Mouse (Mus musculus) MEL (cell line): ENCODE data around the gene Myo5a. TPM values are rescaled to one million over a fixed set of nuclear protein-coding genes. Genes with fewer than 3 reads are reported as not detected.

Source experiments
- DNase-seq: peaks from one replicate; pipeline ENCODE4 v3.0.0; 2011; ENCODE audit warnings: low read depth, low spot score
- H3K27ac ChIP-seq: 2 replicates; pipeline ENCODE4 v1.5.1; 2012; ENCODE audit warnings: low read depth, mild to moderate bottlenecking, control low read depth, low read length, moderate library complexity; ENCODE audit not compliant: control insufficient read depth
- H3K27me3 ChIP-seq, 2 experiments: fragments of 150-350 bp in 1 of 2; sonication (generic) in 1 of 2; 2 replicates each; pipeline ENCODE4 v1.6.1; 2012; ENCODE audit warnings: low read length in 2 of 2, mild to moderate bottlenecking in 2 of 2, improper control_type of control experiment in 1 of 2, moderate library complexity in 1 of 2; ENCODE audit not compliant: insufficient read depth in 2 of 2, control insufficient read depth in 1 of 2
- H3K36me3 ChIP-seq, 2 experiments: 2 replicates each; pipeline ENCODE4 v1.6.1; 2012 to 2014; ENCODE audit warnings: low read length in 2 of 2, improper control_type of control experiment in 1 of 2, inconsistent platforms in 1 of 2, mild to moderate bottlenecking in 1 of 2; ENCODE audit not compliant: insufficient read depth in 2 of 2, control insufficient read depth in 1 of 2
- H3K4me1 ChIP-seq, 2 experiments: fragments of 150-350 bp in 1 of 2; sonication (generic) in 1 of 2; 2 replicates each; pipeline ENCODE4 v1.6.1; 2012; ENCODE audit warnings: low read length in 2 of 2, improper control_type of control experiment in 1 of 2, mild to moderate bottlenecking in 1 of 2; ENCODE audit not compliant: insufficient read depth in 2 of 2, control insufficient read depth in 1 of 2
- H3K4me3 ChIP-seq, 2 experiments: fragments of 150-350 bp in 1 of 2; sonication (generic) in 1 of 2; 2 replicates each; pipeline ENCODE4 v1.5.1; 2012; ENCODE audit warnings: low read depth in 2 of 2, low read length in 2 of 2, mild to moderate bottlenecking in 2 of 2, moderate library complexity in 2 of 2, control low read depth in 1 of 2, improper control_type of control experiment in 1 of 2; ENCODE audit not compliant: control insufficient read depth in 1 of 2, insufficient read depth in 1 of 2
- H3K79me2 ChIP-seq: 2 replicates; pipeline ENCODE4 v1.6.1; 2012; ENCODE audit warnings: mild to moderate bottlenecking, low read length, moderate library complexity; ENCODE audit not compliant: control insufficient read depth, poor library complexity, insufficient read depth
- H3K9ac ChIP-seq: 2 replicates; pipeline ENCODE4 v1.6.1; 2012; ENCODE audit warnings: low read depth, mild to moderate bottlenecking, control low read depth, low read length, moderate library complexity; ENCODE audit not compliant: control insufficient read depth, poor library complexity, severe bottlenecking
- H3K9me3 ChIP-seq: fragments of 150-350 bp; sonication (generic); replicated peaks from 2 replicates; pipeline ENCODE4 v1.6.1; 2012; ENCODE audit warnings: mild to moderate bottlenecking, low read length, improper control_type of control experiment, moderate library complexity; ENCODE audit not compliant: insufficient read depth
- BHLHE40 ChIP-seq: IDR thresholded peaks from 2 replicates; pipeline ENCODE4 v1.6.1; 2012; ENCODE audit warnings: low read depth, mild to moderate bottlenecking, inconsistent platforms, low read length, improper control_type of control experiment, borderline replicate concordance
- CHD1 ChIP-seq: IDR thresholded peaks from 2 replicates; pipeline ENCODE4 v1.6.1; 2012; ENCODE audit warnings: low read depth, mild to moderate bottlenecking, inconsistent platforms, low read length, improper control_type of control experiment
- CTCF ChIP-seq, 3 experiments: IDR thresholded peaks in 2 of 3; conservative IDR thresholded peaks in 1 of 3; 2 replicates each; pipeline ENCODE4 v1.5.1; 2011 to 2012; ENCODE audit warnings: low read length in 3 of 3, low read depth in 2 of 3, mild to moderate bottlenecking in 2 of 3, improper control_type of control experiment in 1 of 3, inconsistent platforms in 1 of 3, mixed read lengths in 1 of 3, moderate library complexity in 1 of 3; ENCODE audit not compliant: control insufficient read depth in 1 of 3, insufficient read depth in 1 of 3, poor library complexity in 1 of 3, severe bottlenecking in 1 of 3
- EP300 ChIP-seq, 2 experiments: IDR thresholded peaks; 2 replicates each; pipeline ENCODE4 v1.6.1; 2011; ENCODE audit warnings: improper control_type of control experiment in 2 of 2, low read length in 2 of 2, low read depth in 1 of 2, mild to moderate bottlenecking in 1 of 2
- ETS1 ChIP-seq: IDR thresholded peaks from 2 replicates; pipeline ENCODE4 v1.6.1; 2012; ENCODE audit warnings: low read depth, mild to moderate bottlenecking, inconsistent platforms, low read length, improper control_type of control experiment, moderate library complexity
- GABPA ChIP-seq: IDR thresholded peaks from 2 replicates; pipeline ENCODE4 v1.6.1; 2012; ENCODE audit warnings: low read depth, mild to moderate bottlenecking, inconsistent platforms, low read length, improper control_type of control experiment, moderate library complexity
- GATA1 ChIP-seq: IDR thresholded peaks from 2 replicates; pipeline ENCODE4 v1.6.1; 2011; ENCODE audit warnings: low read depth, low read length, improper control_type of control experiment
- HCFC1 ChIP-seq: IDR thresholded peaks from 2 replicates; pipeline ENCODE4 v1.6.1; 2012; ENCODE audit warnings: low read depth, mild to moderate bottlenecking, inconsistent platforms, low read length, improper control_type of control experiment, moderate library complexity
- KAT2A ChIP-seq: conservative IDR thresholded peaks from 2 replicates; pipeline ENCODE4 v1.6.1; 2012; ENCODE audit warnings: low read depth, low read length, improper control_type of control experiment, inconsistent platforms
- MAZ ChIP-seq: IDR thresholded peaks from 2 replicates; pipeline ENCODE4 v1.6.1; 2012; ENCODE audit warnings: low read depth, mild to moderate bottlenecking, inconsistent platforms, low read length, improper control_type of control experiment
- MEF2A ChIP-seq: IDR thresholded peaks from 2 replicates; pipeline ENCODE4 v1.6.1; 2014; ENCODE audit warnings: low read depth, mild to moderate bottlenecking, inconsistent platforms, low read length, improper control_type of control experiment; ENCODE audit not compliant: poor library complexity, insufficient replicate concordance, severe bottlenecking; ENCODE audit errors: extremely low read depth
- MXI1 ChIP-seq: IDR thresholded peaks from 2 replicates; pipeline ENCODE4 v1.6.1; 2011; ENCODE audit warnings: mild to moderate bottlenecking, low read depth, low read length, improper control_type of control experiment
- POLR2A ChIP-seq, 2 experiments: IDR thresholded peaks; 2 replicates each; pipeline ENCODE4 v1.6.1; 2011 to 2012; ENCODE audit warnings: low read length in 2 of 2, mild to moderate bottlenecking in 2 of 2, control low read depth in 1 of 2, improper control_type of control experiment in 1 of 2, low read depth in 1 of 2, moderate library complexity in 1 of 2; ENCODE audit not compliant: control insufficient read depth in 1 of 2, insufficient read depth in 1 of 2, poor library complexity in 1 of 2
- POLR2AphosphoS2 ChIP-seq: IDR thresholded peaks from 2 replicates; pipeline ENCODE4 v1.6.1; 2011; ENCODE audit warnings: low read length, improper control_type of control experiment
- RAD21 ChIP-seq: IDR thresholded peaks from 2 replicates; pipeline ENCODE4 v1.6.1; 2011; ENCODE audit warnings: mild to moderate bottlenecking, low read depth, low read length, improper control_type of control experiment
- RCOR1 ChIP-seq: IDR thresholded peaks from 2 replicates; pipeline ENCODE4 v1.6.1; 2012; ENCODE audit warnings: low read depth, mild to moderate bottlenecking, inconsistent platforms, low read length, improper control_type of control experiment
- SMC3 ChIP-seq: IDR thresholded peaks from 2 replicates; pipeline ENCODE4 v1.6.1; 2011; ENCODE audit warnings: low read depth, low read length, improper control_type of control experiment
- TAL1 ChIP-seq: IDR thresholded peaks from 2 replicates; pipeline ENCODE4 v1.6.1; 2012; ENCODE audit warnings: mild to moderate bottlenecking, inconsistent platforms, low read length, moderate library complexity, mixed read lengths
- TBP ChIP-seq: IDR thresholded peaks from 2 replicates; pipeline ENCODE4 v1.8.0; 2011; ENCODE audit warnings: low read depth, low read length, improper control_type of control experiment
- TCF12 ChIP-seq: IDR thresholded peaks from 2 replicates; pipeline ENCODE4 v1.6.1; 2014; ENCODE audit warnings: low read depth, mild to moderate bottlenecking, inconsistent platforms, low read length, improper control_type of control experiment, moderate library complexity
- ZC3H11A ChIP-seq: IDR thresholded peaks from 2 replicates; pipeline ENCODE4 v1.6.1; 2012; ENCODE audit warnings: low read depth, mild to moderate bottlenecking, inconsistent platforms, low read length, improper control_type of control experiment
- ZKSCAN1 ChIP-seq: IDR thresholded peaks from 2 replicates; pipeline ENCODE4 v1.6.1; 2012; ENCODE audit warnings: low read depth, mild to moderate bottlenecking, inconsistent platforms, low read length, improper control_type of control experiment, moderate library complexity
- ZNF384 ChIP-seq: IDR thresholded peaks from 2 replicates; pipeline ENCODE4 v1.6.1; 2012; ENCODE audit warnings: low read depth, mild to moderate bottlenecking, inconsistent platforms, low read length, improper control_type of control experiment
- polyA plus RNA-seq, 2 experiments: library from polyadenylated mRNA; stranded (reverse) in 1 of 2; unstranded in 1 of 2; fragments of >175 nt in 1 of 2; fragments of >200 nt in 1 of 2; gene quantifications; 2 replicates each; pipeline versions ENCODE4 v1.2.1 to v1.2.4; 2012; ENCODE audit warnings: low replicate concordance in 2 of 2, low read depth in 1 of 2; ENCODE audit not compliant: insufficient read length in 2 of 2, insufficient read depth in 1 of 2, missing spikeins in 1 of 2
- total RNA-seq: library from RNA; depleted of rRNA; stranded (reverse); fragments of 300-350 nt; gene quantifications from 2 replicates; pipeline ENCODE4 v1.2.3, GENCODE M21; 2012

The Myo5a gene
- total and polyA plus RNA-seq, 3 experiments: 18.9 to 208 (median 49.0) TPM

GRCm38 (mm10) chr9:75214743-75215413 is 144.1 kb downstream of the Myo5a start:
- TF ChIP-seq CHD1 (no peak), GABPA (no peak), CTCF (IDR thresholded peaks at IDR 0.05 in 2 of 3, conservative IDR thresholded peaks at IDR 0.05 in 1 of 3; ENCODE audit: control insufficient read depth in 1 of 3, insufficient read depth in 1 of 3, low read depth in 2 of 3, low read length in 3 of 3, poor library complexity in 1 of 3, severe bottlenecking in 1 of 3) (no peak), MXI1 (no peak), RAD21 (no peak), TCF12 (no peak), TBP (no peak), ZNF384 (no peak), EP300 (IDR thresholded peaks at IDR 0.05; ENCODE audit: low read depth in 1 of 2, low read length in 2 of 2) (no peak)
- Histone ChIP-seq H3K36me3 (no peaks in the 10 kb centered on the region; a peak in 1 of 4 replicates), H3K4me1 (no peaks in the 10 kb centered on the region), H3K9ac (no peak overlapping the region), H3K27ac (no peak overlapping the region), H3K4me3 (no peak overlapping the region), H3K79me2 (no peaks in the 10 kb centered on the region), H3K9me3 (no peaks in the 10 kb centered on the region), H3K27me3 (no peaks in the 10 kb centered on the region)
- DNase-seq: no peak

GRCm38 (mm10) chr9:75219942-75220341 is 149.1 kb downstream of the Myo5a start:
- Histone ChIP-seq H3K9me3 (no peaks in the 10 kb centered on the region), H3K27ac (no peak overlapping the region), H3K4me3 (no peak overlapping the region), H3K9ac (no peak overlapping the region), H3K79me2 (no peaks in the 10 kb centered on the region), H3K4me1 (no peaks in the 10 kb centered on the region), H3K27me3 (no peaks in the 10 kb centered on the region), H3K36me3 (no peaks in the 10 kb centered on the region)
- DNase-seq: no peak
- TF ChIP-seq RAD21 (no peak), ETS1 (no peak), HCFC1 (no peak), MEF2A (no peak), POLR2AphosphoS2 (no peak), KAT2A (no peak), SMC3 (no peak), BHLHE40 (no peak), EP300 (IDR thresholded peaks at IDR 0.05; ENCODE audit: low read depth in 1 of 2, low read length in 2 of 2) (no peak), RCOR1 (no peak), GATA1 (no peak), POLR2A (IDR thresholded peaks at IDR 0.05; ENCODE audit: control insufficient read depth in 1 of 2, insufficient read depth in 1 of 2, low read depth in 1 of 2, low read length in 2 of 2, poor library complexity in 1 of 2) (no peak), MAZ (no peak), ZKSCAN1 (no peak), ZC3H11A (no peak), TAL1 (no peak), CTCF (IDR thresholded peaks at IDR 0.05 in 2 of 3, conservative IDR thresholded peaks at IDR 0.05 in 1 of 3; ENCODE audit: control insufficient read depth in 1 of 3, insufficient read depth in 1 of 3, low read depth in 2 of 3, low read length in 3 of 3, poor library complexity in 1 of 3, severe bottlenecking in 1 of 3) (no peak)
